Mouse (Mus musculus): ENCODE measurements around the gene Sim1. TPM values are rescaled to one million over a fixed set of nuclear protein-coding genes. Genes with fewer than 3 reads are reported as not detected.

The Sim1 gene
- total RNA-seq, 2 experiments from 2014 or later, result not detected

DNA sequence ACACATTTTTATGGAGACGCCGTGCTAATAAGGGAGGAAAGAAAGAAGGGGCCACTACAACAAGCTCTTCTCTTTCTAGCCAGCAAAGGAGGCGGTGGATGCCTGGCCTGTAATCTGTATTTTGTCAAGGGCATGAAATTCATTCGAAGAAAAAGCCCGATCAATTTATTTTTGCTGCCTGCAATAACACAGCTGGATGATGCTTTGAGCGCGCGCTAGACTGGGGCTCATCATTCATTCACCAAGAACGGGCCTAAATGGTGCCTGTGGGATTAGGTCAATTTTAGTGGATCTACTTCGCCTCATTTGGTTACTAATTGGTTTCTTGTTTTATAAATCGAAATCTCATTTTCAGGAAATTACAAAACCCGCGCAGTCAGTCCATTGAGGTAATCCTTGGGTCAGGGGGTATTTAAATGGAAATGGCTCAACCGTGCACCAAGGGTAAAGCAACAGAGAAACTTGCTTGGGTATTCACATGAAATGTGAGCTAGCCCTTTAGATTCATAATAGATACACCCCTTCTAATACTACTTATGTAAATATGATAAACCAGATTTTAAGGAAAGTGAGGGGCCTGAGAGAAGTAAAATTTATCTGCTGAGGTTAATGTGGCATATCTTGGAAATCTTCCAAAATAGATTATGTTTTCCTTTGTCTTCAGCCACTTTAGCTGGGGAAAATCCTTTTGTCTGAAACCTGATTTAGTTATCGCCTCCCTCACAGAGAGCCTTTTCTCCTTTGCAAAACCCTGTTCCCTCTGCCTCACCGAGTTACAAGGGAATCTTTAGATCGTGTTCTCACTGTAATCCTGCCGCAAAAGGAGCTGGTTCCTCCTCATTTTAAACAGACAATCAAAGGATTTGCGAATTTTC is 7.3 kb downstream of the Sim1 start:
- no peak for DNase-seq

DNA sequence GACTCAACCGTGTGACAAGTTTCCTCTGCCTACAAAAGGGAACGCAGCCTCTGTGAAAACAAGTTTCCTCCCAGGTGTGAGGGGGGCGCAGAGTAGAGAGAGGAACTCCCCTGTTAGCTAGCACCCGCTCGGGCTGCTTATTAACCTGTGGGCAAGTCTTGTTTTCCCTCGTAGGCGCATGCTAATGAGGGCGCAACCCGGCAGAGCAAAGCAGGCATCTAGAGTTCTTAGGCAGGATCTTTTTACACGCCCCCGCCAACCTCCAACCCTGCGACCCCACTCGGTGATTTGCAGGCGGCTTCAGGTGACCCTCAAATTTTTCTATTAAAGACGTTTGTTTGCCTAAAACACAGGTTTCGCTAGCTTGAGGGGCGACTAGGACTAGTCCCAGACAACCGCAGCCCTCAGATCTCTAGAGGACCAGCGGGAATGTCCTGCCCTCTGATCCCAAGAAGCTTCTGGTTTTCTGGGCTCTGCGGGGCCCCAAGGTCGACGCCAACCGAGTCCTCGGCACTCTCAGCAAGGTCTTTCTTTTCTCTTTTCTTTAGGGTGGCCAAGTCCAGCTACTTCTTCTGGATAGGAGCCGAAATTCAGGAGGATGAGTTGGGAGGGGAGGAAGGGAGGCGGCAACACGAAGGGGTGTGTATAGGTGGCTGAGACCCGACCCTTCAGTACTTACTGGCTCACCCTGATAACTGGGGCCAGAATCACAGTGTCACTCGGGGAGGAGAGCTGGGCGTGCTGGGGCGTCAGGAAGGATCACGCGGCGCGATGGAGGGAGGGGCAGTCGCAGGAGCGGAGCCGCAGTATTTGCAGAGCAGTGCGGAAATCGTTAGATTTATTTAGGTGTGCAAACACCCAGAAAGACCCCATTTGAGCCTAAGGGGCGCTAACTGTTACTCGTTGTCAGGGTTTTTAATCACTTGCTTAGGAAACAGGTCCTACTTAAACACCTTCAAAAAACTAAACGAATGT is 8.5 kb downstream of the Sim1 start:
- DNase-seq, result no peak

DNA sequence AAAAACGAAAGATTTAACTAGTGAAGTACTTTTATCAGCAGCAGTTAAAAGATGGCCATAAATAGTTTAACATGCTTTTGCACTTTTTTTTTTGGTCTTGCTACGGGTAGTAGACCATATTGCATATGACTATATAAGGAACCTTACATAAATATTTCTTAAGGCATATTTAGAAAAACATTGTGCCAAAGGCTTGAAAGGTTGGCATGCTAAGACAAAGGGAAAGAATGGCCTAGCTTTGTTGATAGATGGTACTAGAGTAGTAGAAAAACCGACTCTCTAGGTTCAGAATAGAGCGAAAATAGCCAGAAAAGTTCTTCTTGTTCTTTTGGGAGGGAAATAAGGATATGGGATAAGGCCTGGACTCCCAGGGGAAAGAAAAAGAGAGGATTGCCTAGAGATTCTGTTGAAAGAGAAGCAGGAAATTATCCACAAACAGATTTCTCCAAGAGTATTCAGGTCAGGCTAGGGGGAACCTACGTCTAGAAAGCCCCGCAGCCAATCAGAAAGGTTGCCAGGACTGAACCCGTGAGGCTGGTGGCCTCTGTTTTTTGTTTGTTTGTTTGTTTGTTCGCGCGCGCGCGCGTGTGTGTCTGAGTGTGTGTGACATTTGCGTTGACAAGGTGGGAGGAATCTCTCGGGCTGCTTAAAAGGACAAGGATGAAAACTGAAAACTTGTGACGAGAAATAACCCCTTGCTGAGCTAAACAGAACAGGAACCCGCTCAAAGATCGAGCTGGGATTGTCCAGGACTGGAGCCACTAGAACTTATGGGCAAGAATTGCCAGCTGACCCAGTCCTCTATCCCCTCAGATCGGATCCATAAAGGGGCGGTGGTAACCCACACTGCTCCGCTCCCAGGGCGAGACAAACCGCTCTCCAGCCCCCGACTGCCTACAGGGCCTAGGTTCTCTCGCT is 9.6 kb downstream of the Sim1 start:
- DNase-seq, result no peak

DNA sequence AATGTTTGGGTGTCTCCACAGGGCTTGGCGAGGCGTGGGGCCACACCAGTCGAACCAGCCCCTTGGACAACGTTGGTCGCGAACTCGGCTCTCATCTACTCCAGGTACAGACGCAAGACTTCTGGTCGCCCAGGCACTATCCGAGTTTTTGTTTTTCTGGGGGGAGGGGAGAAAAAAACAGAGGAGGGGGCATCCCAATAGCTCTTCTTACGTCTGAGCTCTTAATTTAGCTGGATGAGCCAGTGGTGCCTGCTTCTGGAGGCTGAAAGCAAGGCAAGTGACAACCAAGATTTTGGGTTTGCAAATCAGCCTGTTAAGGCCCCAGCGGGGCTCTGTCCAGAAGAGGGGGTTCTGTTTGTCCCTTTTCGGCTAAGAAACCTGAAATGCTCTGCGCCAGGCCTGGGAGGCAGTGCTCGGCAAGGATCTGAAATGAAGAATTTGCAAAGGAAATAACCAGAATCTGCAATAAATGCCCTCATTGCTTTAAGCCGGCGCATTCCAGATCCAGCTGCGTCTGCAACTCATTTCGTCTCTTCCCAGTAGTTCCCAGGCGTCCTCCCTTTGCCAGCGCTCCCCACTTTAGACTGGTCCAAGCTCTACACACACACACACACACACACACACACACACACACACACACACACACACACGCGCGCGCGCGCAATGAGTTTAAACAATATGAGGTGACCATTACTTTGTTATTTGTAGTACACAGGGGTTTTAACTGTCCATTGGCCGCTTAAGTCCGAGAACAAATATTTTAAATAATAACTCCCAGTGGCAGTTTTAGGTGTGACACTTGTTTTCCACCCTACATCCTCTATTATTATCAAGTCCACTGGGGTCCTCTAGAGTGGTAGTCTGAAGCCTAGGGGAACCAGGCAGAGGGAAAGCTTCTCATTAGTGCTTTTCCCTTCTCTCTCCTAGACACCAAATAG is 10.5 kb downstream of the Sim1 start:
- no peak for DNase-seq

DNA sequence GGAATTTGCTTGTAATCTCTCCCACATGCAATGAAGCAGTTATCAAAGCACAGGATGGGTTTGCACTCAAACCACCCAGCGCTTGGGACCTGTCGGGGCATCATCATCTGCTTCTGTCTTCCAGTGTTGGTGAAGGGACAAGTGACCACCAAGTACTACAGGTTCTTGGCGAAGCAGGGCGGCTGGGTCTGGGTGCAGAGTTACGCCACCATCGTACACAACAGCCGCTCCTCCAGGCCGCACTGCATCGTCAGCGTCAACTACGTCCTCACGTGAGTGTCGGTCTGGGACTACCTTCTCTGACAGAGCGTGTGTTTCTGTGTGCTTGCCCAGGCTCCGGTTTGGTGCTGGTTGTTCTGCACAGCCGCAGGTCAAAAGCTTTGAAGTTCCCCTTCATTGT is 15.8 kb downstream of the Sim1 start:
- DNase-seq, result no peak

DNA sequence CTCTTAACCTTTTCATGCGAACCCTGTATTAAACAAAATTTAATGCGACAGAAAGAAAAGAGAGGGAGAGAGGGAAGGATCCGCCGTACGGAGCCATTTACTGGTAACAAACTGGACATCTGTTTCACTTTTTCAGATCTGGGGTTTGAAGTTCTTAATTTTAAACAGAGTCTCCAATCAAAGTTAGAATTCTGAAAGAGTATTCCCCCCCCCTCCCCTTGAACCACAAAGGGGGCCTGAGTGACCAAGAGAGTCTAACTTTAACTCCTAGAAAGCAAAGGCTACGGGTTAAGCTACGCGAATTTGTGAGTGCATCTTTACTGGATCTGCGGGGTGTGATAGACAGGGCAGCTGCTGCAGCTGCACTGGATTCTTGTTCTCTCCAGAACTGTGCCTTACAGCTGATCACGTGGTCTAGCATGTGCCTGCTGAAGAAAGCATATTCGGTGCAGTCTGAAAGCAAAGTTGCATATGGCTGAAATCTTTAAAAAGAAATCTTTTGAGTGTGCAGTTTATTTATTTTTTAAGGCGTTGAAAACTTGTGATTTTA is 16.4 kb downstream of the Sim1 start:
- DNase-seq, result no peak

DNA sequence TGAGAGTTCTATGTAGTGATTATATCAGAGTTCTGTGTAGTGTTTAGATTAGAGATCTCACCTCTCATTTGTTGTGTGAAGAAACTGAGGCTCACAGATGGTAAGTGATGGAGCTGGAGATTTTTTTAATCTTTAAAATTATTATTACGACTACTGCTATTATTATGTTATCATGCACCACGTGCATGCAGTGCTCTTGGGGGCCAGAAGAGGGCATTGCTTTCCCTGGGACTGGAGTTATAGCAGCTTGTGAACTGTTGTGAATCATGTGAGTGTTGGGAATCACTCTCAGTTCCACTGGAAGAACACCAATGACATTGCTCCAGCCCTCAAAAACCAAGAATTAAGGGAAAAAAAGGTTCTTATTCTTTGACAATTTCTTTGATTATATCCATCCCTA is 21.1 kb downstream of the Sim1 start:
- no peak for DNase-seq

DNA sequence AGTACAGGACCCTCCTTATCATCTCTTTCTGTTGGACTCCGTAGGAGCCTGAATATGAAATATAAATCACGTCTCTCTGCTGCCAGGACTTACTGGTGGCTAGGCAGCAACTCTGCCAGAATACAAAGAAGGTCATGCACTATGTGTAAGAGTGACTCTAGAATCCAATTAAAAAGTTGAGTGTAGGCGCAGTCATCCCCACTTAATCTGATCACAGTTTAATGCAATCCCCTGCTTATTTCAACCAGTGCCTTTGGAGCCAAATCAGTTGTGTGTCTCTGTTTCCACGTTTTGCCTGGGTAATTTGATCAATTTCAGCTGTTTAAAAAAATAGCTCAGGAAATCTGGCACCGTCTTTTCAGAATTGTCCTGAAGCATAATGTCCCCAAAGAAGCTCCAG is 34.7 kb downstream of the Sim1 start:
- no peak for DNase-seq

DNA sequence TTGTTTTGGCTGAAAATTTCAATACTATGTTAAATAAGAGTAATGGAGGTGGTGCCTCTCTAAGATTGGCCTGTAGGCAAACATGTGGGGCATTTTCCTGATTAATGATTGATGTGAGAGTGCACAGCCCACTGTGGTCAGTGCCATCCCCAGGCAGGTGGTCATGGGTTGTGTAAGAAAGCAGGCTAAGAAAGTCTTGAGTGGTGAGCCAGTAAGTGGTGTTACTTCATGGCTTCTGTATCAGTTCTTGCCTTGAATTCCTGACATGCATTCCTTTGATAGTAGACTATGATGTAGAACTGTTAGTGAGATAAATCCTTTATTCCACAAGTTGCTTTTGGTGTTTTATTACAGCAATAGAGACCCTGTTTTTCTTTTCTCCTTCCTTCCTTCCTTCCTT is 41.1 kb downstream of the Sim1 start:
- DNase-seq, result no peak

DNA sequence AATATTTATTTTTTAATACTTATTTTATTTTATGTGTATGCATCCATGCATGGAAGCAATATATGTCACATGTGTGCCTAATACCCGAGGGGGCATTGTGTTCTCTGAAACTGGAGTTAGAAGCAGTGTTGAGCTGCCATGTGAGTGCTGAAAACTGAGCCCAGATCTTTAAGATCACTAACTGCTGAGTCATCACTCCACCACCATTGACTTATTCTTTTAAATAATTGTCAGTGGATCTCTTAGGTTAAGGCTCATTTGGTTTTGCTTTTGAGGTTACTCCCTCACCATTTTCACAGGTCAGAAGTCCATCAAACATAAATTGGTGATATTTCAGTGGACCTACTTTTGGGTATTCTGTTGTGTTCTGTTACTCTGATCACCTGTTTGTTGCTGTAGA is 79.1 kb downstream of the Sim1 start:
- DNase-seq, result no peak

DNA sequence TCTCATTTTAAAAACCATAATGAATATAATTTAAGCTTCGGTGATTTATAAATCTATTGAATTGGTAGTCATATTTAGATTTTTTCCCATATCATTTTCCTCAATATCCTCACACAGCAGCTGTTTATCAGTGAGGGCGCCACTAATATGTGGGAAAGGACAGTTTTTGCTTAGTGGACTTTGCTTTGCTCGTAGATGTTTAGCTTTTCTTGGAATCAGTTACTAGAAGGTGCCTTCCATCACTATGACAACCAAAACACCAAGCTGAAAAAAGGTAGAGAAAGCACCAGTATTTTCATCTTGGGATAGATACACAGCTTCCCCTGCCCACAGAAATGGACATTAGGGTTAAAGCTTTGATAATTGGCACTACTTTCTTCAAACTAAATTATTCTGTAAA is 87.3 kb downstream of the Sim1 start:
- DNase-seq, result no peak

DNA sequence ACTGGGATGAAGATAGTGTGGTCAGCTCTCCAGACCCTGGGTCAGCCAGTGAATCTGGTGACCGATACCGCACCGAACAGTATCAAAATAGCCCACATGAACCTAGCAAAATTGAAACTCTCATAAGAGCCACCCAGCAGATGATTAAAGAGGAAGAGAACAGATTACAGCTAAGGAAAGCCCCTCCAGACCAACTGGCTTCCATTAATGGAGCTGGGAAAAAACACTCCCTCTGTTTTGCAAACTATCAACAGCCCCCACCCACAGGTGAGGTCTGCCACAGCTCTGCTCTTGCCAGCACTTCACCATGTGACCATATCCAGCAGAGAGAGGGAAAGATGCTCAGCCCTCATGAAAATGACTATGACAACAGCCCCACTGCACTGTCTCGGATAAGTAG is 89.1 kb downstream of the Sim1 start:
- DNase-seq, result no peak

DNA sequence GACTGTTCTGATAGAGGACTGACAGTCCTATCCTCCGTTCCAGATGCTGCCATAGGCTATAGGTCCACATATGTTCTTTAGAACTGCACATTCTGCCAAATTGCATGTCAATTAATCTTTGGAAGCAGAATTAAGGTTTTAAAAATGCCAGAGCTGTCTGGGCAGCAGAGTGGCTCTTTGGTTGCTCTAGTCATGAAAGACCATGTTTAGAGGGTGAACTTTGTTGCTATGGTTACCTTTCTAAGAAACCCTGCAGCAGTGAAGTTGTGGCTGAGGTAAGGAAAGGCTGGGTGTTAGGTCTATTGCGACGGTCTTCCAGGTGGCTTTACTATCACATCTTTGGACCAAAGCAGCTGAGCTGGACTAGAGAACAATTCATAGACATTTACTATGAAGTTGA is 113.2 kb downstream of the Sim1 start:
- DNase-seq, result no peak

DNA sequence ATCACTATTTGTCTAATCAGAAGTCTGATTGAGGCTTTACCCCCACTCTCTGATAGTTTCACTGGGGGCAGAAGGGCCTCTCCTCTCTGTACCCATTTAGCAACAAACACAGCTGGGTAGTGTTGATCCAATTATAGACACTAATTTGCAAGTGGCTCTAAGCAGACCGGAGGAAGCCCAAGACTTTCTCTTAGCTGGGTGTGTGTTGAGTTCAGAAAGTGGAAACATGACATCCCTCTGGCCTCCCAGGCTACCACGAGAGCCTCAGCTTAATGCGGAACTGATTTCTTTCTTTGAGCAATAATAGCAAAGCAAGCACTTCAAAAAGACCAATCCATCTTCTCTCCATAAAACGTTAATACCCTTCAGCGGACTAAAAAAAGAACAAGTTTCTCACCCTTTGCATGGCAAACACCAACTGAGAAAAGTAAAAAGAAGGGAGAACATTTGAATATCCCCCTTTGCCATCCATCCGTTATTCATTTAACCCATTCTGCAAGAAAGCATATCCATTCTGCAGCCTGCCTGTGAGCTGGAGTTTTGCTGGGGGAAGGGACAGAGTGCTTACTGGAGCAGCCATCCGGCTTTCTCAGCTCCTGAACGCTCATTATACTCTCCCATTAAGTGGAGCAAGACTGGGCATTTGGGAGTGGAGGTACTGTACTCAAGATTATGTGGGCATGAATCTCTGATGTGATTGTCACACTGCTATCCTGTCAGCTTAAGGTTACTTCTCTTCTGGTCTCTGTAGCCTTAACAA is 117.0 kb downstream of the Sim1 start:
- DNase-seq, result no peak

DNA sequence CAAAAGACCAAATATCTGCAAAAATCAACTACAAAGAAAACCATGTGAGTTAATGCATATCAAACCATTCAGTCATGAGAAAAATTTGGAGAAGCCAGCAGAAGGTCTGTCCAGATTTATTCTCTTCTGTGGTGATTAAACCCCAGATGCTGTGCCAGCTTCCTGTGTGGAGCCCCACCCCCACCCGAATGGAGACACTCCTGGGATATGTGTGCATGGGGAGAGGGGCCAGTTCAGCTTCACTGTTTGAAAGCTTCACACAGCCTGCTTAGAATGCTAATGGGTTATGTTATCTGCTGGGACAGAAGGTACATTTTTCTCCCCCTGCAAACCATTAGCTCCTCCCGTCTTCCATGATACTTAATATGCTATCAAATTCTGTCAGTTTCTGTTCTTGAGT is 120.3 kb downstream of the Sim1 start:
- no peak for DNase-seq

DNA sequence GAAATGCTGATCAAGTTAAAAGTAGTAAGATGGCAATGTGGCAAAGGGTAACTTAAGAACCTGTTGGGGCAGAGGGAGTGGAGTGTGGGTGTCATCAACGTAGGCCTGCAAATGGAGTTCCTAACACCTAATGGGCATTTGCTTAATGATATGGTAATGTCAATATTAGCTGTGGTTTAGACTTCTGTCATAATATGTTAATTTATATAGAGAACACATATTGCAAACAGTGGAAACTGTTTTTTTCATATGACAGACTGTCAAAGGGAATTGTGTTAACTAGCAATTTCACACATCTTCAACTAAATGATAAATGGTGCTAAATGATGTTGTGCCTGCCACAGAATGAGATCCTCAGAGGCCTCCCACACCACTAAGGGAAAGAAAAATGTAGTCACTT is 120.8 kb downstream of the Sim1 start:
- no peak for DNase-seq

DNA sequence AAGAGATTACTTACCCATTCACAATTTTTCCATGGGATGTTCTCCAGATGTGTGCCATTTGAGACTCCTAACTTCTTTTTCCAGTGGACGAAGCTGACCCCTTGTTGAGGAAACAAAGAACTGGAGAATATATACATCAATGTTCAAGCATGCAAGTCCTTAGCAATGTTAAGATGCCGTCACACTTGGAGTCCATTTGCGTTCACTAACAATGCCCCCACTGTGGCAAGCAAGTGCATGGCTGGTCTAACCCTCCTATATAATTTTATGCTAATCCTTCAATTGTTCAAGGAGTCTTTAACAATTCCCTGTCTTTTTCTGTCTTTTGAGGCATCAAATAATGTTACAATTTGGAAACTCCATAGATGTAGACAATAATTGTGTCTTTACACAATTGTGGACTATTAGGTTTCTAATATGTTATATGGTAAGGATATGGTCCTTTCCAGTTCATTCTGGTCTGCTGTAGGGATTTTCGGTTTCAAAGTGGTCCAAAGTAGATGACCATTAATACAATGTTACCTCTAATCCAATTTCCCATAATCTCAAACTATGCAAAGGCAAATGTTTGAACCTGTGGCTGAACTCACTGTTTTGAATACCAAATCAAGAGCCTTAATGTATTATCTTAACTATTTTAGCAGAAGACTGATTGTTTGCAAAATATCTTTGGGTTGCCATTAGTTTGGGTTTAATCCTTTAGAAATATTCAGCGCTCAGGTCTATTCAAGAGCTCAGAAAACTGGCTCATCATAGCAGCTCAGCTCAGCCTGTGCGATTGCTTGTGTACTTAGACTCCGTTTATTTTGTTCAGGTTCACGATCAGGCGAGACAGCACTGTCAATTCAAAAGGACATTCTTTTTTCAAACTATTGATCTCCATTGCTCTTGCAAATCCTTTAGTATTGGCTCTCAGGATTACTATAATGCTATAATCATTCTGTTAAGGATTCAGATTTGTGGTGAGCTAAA is 129.0 kb downstream of the Sim1 start:
- DNase-seq, result no peak
